Mouse (Mus musculus) embryo, embryonic 9.5 days (tissue): ENCODE data around the gene Arid2.

Experiments used
- DNase-seq: peaks from one replicate; pipeline ENCODE4 v3.0.0-alpha.2; 2017; ENCODE audit errors: extremely low spot score

Arid2 gene

DNA sequence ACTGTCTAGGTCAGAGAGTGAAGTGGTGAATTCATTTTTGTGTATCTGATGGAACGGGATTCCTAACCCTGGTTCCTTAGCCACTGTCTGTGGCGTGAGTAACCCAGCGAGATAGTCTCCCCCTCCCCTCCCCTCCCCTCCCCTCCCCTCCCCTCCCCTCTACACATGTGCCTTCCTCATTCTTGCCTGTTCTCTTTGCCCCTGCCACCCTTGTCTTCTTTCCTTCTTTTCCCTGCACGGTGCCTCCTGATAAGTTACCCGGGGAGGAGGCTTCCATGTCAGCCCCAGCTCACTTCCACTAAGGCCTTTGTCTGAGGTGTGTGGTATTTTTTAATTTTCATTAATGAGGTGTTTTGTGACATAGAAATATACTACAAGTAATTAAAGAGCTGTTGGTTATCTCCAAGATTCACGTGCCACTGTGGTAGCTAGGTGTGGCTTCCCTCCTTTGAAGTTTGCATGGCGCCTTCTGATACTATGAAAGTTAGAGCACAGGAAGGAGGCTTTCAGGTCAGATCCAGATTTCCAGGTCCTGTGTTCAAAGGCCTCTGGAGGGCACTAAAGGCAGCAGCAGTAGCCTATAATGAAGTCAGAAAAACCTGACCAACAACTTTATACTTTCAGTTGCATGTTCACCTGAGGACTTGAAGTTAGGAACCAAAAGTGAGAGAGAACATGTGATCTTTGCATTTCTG is 57.4 kb downstream of the Arid2 start:
- no peak for DNase-seq

DNA sequence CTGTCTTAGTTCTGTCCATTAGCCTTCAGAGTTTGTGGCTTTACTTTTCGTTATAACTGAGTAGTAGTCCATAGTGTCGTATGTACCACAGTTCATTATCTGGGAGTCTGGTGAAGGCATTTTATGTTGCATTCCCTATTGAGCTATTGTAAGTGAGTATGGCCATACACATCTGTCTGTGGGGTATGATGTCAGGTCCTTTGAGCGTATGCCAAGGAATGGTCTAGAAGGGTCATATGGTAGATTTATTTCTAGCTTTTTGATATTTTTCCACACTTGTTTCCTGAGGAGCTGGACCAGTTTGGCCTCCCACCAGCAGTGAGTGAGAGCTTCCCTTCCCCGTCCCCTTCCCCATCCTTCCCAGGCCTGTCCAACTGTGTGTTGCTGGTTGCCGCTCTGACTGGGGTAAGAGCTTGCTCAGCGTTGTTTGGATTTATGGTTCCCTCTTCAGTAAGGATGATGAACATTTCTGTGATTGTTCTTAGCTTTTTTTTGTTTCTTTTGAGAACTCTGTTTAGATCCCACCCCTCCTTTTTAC is 58.1 kb downstream of the Arid2 start:
- DNase-seq = no peak

DNA sequence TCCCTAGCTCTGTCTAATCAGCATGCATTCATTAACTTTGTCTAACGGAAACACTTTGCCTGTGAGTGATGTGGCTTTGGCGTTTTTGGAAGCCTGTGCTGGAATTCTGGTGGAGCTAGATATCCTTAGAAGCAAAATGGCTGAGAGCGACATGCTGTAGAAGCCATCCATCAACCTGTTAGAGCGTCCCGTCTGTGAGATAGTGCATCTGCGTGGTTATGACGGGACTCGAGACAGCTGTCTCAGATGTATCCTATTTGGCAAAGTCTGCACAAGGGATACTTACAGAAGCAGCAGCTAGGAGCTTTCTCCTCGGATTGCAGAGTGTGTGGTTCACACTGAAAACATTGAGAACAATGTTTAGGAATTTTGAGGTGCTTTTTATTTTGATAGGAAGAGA is 64.1 kb downstream of the Arid2 start:
- no peak for DNase-seq

DNA sequence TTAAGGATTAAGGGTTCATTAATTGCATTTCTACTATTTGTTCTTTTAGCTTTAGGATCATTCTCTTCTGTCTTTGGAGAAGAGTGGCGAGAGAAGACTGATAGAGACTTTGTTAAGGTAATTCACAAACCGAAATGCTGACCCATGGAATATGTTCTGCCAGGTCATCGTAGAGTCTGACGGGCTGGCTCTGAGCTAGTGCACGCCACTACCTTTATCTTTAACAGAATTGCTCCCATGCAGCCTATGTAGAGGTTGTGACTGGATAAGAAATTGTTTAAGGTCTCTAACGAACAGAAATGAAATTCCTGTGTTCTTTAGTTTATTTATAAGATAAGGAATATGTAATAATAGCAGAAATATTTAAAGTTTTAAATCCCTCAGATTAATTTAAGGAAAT is 71.6 kb downstream of the Arid2 start:
- no peak for DNase-seq

DNA sequence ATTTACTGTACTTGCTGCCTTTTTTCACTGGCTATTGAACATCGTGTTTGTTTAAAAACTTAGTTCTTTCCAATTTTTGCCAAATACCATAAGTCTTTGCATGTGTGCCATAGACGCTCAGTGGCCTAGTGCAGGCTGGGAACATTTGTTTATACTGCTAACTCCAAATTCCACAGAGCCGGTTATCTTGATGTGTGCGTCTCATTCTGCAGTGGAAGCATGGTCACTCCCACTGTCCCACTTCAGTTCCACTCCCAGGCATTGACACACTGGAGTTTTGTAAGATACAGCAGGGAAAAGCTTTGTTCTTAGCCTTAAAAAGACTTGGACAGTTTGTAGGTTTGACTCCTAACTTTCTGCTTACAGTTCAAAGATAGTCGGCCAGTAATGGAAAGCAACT is 73.3 kb downstream of the Arid2 start:
- no peak for DNase-seq

DNA sequence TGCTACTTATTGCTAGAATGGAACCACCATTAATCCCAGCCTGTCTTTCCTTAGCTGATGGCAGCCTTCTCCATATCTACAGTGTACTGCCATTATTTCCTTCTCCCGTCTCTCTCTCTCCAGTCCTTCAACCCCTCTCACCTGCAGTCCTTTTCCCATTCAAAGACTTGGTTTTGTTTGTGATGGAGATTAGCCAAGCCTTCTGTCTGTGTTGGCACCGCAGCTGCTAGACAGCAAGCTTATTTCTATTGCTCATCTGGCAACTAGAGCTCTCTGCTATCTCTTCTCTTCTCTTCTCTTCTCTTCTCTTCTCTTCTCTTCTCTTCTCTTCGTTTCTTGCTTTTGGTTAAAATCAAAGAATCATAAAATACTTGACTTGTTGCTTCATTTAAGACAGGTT is 78.0 kb downstream of the Arid2 start:
- no peak for DNase-seq

DNA sequence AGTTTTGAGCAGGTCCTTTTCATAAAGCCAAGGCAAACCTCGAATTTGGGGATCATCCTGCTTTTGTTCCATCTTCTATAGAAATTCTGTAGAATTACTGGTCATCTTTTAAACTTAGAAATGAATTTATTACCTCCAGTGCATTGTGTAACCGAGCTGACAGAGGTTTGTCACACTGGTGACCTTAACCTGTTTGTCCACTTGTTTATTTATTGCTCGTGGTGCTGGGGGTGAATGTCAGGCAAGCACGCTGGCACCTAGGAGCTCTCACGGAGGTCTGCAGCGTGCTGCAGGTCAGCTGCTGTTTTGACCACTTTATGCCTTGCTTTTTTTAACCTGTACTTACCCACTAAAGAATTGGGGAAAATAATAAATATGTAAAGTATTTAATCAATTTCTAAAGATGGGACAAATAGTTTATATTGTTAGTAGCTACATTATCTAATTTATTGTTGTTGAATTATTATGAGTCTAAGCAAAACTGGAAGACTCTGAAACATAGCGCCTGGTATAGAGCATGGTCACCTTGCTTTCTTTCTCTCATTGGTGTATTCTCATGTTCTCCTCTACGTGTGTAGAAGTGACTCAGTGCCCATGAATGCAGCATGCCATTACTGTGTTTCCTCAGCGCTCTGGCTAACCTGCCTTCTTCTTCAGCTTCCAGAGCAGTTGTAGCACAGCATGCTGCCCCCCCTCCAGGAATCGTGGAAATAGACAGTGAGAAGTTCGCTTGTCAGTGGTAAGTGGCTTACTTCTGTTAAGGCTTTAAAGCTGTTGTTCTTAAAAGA is 79.1 kb downstream of the Arid2 start:
- DNase-seq = no peak

DNA sequence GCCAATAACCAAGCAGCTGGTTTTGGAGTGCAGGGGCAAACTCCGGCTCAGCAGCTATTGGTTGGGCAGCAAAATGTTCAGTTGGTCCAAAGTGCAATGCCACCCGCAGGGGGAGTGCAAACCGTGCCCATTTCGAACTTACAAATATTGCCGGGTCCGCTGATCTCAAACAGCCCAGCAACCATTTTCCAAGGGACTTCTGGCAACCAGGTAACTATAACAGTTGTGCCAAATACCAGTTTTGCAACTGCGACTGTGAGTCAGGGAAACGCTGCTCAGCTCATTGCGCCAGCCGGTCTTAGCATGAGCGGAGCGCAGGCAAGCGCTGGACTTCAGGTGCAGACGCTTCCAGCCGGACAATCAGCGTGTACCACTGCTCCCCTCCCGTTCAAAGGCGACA is 84.0 kb downstream of the Arid2 start:
- no peak for DNase-seq

DNA sequence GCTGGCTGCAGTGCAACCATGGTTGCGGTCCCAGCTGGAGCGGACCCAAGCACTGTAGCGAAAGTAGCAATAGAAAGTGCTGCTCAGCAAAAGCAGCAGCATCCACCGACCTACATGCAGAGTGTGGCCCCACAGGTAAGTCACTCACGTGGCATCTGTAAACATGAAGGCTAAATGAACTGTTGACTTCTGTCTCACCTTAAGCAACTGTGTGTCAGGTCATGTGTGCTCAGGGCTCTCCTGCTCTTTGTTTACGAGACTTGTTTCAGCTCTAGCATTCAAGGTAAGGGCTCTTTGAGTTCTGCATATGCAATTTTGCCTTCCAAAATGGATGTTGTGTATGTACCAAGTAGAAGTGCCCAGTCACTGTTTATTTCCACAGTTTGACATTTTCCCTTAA is 85.3 kb downstream of the Arid2 start:
- no peak for DNase-seq

DNA sequence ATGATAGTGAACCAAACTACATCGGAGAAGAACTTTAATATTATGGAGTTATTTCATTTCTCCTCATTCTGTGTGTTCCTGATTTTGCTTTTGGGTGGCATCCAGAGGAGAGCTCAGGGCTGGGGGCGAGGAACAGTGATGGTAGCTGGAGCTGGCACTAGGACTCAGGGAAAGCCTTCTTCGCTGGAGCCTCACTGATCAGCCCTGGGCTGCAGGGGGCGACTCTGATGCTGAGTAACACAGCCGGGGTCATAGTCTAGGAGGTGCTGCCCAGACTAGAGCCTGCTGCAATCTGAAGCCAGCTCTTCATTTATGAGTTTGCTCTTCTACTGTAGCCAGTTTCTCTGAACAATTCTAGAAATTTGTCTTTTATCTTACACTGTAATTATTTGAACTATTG is 85.8 kb downstream of the Arid2 start:
- no peak for DNase-seq

DNA sequence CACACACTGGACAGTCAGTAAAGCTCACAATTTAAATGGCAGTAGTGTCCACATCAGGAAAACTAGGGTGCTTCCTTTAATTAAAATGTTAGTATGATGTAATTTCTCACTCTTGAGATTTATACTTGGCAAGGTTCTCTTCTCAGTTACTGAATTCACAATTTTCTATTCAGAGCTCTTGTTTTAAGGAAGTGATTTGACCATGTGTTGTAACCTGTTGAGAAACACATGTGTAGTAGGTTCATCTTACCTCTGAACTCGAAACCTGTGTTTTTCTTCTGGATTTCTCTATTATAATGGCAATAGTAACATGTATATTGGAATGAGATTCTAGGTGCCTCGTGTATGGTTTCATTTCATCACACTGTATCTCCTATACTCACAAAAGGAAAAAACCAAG is 88.9 kb downstream of the Arid2 start:
- DNase-seq = no peak

DNA sequence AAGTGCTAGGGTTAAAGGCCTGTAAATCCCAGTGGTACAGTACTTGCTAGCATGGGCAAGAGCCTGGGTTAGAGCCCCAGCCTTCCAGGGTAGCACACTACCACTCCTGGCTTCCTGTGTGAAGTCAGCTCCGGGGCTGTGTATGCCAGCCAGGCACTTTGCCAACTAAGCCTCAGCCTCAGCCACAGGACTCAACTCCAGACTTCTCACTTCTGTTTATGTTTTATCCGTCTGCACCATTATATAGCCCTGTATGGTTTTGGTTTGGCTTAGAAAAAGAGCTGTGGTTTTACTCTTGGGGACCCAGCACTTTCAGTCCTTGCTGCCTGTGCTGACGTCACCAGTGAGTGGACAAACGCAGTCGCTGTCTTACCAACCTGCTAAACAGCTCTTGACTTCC is 89.9 kb downstream of the Arid2 start:
- DNase-seq = no peak

DNA sequence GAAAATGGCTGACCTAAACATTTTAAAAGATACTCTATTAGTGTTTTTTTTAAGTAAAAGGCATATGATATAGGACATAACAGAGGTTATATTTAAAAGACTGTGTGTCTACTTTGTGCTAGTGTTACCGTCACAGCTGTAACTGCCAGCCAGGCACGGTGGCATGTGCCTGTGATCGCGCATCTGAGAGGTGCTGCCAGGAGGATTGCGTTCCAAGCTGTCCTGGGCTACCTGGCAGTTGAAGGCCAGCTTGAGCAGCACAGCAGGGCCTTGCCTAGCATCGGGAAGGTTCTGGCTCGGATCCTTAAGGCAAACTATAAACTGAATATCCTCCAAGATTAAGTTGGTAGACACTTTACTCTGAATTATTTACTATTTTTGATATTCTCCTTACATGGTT is 90.4 kb downstream of the Arid2 start:
- DNase-seq = no peak

DNA sequence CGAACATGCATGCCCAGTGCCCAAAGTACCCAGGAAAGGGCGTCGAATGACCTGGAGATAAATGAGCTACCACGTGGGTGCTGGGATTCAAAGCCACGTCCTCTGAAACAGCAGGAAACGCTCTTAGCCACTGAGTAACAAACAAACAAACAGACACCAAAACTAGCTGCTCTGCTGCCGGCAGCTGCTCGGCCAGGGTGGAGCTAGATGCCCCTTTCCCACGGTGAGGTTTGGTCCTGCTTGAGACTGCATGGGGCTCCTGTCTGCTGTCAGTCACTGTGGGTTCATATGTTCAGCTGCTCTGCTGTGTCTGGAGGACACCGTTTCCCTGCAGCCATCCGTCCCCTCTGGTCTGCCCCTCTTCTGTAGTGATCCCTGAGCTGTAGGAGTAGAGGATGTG is 94.9 kb downstream of the Arid2 start:
- no peak for DNase-seq

DNA sequence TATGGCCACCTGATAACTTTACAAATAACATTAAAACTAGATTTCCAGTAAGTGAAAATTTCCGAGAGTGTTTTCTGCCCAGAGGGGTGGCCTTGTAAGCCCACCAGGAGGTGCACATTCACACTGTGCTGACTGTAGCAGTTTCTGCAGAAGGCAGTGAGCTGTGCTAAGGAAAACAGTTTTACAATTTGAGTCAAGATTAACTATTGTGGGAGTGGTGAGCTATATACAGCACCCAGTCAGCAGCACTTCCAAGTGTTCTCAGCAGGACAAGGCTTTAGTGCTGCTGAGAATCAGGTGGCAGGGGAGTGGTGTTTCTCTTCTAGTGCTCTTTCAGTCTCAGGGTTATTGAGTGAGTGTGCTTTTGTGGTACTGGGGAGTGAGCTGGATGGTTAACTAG is 101.2 kb downstream of the Arid2 start:
- no peak for DNase-seq

DNA sequence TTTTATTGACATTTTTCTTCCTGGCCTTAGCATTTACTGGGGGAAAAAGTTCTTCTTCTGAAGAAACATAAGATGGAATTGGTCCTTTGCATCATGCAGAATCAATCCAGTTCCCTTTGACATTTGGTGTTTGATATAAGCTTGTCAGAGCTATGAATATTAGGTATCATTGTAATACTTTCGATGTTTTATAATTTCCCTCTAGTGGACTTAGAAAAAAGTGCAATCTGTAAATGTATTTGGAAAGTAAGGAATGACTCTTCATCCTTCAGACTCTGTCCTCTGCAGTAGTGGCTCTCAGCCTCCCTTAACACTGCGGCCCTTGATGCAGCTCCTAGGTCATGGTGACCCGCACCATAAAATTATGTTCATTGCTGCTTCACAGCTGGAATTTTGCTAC is 105.6 kb downstream of the Arid2 start:
- no peak for DNase-seq

DNA sequence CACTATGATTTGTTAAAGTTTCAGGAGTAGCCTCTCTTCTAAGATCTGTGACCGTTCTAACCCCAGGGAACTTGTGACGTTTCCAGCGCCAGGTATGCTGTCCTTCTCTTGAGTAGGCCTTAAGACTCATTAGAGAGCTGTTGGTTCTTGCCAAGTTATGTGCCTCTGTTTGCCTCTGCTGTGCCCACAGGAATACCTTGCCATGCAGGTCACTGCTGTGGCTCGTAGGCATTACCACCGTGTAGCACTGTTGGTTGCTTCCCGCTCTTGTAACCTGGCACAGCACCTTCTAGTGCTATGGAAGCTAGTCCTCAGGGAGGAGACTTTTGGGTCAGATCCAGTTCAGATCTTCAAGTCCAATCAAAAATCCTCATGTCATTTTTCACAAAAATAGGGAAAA is 107.8 kb downstream of the Arid2 start:
- DNase-seq = no peak

DNA sequence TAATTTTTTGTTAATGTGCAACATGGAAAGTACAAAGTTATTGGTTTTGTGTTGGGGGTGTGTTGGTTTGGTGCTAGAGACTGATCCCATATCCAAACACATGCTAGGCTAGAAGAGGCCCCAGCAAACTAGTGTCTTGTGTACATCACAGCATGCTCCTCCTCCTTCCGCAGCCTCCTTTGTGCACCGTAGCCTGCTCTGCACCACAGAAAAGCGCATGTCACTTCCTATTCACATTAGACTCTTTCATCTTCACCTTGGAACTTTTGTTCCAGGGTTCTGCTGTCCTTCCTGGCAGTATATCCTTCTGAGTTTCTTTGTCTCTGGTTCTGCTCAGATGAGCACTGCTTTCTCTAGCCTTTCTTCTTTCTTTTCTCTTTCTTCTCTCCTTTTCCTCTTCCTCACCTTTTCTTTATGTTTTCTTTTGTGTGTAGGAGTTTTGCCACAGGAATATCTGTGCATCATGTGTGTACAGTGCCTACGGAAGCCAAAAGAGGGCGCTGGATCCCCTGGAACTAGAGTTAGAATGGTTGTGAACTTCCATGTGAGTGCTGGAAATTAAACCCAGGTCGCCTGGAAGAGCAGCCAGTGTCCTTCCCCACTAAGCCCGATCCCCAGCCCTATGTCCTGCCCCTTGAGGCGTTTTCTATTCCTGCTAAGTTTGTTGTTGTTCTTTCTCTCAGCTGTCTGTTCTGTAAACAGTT is 109.5 kb downstream of the Arid2 start:
- DNase-seq = no peak

DNA sequence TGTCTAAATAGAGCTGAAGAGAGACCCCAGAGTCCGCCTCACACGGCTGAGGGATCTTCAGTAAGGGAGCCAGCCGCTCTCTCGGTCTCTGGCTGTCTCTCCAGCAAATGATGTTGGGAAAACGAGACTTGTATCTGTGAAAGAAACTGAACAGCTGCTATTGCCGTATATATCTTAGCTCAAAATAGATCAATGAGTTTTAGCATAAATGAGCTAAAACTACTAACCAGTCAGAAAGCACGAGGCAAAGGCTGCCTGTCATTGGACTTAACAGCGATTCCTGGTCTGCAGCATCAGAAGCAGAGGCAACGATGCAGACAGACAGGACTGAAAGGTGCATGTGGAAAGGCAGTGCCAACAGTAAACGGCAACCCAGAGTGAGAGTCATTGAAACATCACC is 111.0 kb downstream of the Arid2 start:
- DNase-seq = no peak

DNA sequence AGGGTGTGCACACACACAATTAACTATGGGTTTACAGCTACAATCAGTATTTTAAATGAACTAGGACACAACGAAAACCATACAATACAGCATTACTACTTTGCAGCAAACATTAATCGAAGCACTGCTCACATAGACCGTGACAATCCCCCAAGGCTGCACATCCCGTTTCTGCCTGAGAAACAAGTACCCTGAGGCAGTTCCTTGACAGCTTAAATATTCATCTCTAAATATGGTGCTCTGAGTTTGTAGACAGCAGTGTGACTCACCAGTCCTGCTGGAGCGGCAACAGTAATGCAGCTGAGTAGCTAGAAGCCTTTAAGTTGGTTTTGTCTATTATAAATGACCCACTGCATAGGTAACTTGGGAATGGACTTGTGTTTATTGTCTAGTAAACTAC is 118.2 kb downstream of the Arid2 start:
- DNase-seq = no peak

DNA sequence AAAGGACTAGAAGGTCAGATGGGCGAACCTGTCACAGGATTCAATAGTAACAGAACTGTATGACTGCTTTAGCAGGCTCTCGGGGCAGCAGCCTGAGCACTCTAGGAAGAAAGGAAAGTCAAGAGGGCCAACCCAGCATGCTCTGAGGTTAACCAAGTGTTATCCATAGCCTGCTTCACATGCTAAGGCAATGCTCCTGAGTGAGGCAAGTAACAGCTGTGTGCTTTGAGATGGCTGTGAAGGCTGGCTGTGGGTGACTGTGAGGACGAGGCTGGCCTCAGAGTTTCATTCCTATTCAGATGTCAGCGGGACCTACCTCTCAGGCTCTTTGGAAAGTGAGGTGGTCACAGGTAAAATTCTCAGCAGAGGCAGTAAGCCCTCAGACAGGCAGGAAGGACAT is 118.9 kb downstream of the Arid2 start:
- DNase-seq = no peak

DNA sequence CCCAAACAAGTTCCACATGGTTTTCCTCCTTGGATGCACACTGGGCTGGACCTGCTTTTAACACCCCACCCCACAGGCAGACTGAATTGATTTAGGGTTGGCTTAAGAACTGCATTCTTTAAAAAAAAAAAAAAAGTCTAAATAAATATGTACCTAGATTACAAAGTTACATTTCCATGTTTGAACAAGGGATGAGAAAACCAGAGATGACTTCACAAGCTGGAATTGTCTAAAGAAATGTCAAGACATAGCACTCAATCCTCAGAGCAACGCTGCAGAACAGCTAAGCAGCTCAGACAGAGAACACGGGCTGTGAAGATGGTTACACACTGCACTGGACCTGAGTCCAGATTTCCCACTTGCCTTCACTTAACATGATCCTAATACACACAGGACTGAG is 119.8 kb downstream of the Arid2 start:
- no peak for DNase-seq

DNA sequence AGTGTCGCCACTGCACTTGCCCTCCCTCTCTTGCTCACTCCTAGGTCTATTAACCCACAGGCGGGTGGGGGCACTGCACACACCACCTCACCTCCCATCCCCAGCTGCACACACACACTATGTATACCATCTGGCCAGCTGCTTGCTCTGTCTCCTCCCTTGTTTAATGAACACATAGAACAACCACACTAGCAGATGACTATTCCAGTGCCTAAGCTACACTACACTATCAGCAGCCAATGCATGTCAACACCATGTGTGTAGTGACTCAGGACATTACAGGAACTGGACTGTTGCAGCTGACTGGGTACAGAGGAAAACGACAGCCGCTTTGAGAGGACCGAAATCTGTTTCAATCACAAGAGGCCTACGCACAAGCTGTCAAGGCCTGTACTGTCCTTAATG is 121.4 kb downstream of the Arid2 start:
- DNase-seq = no peak
